Mouse (Mus musculus) cerebellum, adult (tissue): ENCODE measurements at regions not wholly inside any gene's neighbourhood (a gene's known extent, or its start where the extent isn't known, plus 50 kb on each side); places are given as distances from the start of the nearest gene placed in this dataset.
A peak's percentile ranks its signal among the peaks of the same experiment; 100 is the strongest.

Source experiments
- ATAC-seq: cut with Nextera tagmentation; 2 replicates; pipeline ENCODE4 v1.9.2; 2017; ENCODE audit warnings: mild to moderate bottlenecking, moderate library complexity, mixed read lengths; ENCODE audit not compliant: insufficient number of reproducible peaks, low FRiP score, low TSS enrichment

DNA sequence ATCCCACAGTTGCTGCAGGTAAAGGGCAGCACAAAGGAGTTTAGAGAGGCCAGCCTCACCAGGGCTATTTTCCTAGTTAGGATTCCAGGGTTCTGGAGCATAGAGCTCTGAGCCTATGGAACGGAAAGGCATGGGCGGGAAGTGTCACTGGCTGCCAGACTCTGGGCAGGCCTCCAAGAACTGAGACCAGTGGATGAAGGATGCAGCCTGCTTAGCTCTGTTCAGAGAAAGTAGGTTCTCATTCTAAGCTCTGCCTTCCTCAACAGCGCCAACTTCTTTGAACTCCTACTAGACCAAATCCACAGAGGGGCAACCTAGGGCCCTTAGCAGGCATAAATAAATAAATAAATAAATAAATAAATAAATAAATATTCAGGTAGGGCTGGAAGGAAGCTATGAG lies 80.1 kb upstream of the Foxq1 start:
- ATAC-seq = peak; percentile 33; the same call in 1 of the 2 replicates

GRCm38 (mm10) chr13:31477171-31477867 lies 78.6 kb upstream of the Foxq1 start:
- ATAC-seq = no peak

DNA sequence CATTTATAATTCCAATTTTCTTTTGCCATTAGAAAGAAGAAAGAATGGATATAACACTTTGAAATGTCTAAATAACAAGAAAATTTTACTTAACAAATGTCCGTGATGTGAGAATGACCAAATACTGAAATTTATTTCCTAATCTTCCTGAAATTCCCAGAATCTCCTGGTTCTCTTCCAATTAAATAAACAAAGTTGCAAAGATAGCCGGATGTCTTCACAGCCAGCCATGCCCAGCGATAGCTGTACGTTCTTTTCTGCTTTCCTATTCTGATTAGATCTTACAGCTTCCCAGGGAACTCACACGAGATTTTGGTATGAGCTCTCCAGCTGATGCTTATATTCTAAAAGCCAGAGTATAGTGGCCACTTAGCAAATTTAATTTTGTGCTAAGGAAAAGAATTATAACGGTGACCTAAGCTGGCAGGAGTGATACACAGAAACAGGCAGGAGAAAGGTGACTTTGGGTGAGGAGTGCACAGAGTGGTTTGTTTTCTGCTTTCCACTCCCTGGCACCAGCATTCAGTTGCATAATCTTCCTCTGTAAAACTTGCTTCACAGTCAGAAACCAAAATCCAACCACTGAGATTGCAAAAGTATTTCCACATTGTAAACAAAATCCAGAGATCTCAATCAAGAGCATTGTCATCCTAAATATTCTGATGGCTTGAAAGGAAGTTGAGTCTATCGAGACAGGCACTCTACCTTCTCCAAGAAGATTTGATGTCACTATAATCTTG lies 74.7 kb upstream of the Foxq1 start:
- no peak for ATAC-seq

DNA sequence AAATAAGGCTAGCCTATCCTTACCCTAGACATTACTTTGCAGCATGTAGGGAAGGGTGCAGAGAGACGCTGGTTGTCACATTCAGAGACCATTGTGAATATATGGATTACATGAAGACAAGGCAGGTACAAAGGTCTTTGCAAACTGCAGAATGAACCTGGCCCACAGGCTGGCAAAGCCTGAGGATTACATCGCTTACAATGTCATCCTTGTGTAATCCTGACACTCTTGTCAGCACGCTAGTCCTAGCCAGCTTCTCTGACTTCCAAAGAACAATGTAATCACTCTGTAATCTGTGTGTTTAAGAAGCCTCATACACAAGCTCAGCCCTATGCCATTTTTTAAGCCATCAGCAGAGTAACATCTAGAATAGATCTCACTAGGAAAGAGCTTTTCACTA lies 69.6 kb upstream of the Foxq1 start:
- ATAC-seq = no peak

GRCm38 (mm10) chr13:31488186-31488585 lies 67.7 kb upstream of the Foxq1 start:
- no peak for ATAC-seq

- no peak for ATAC-seq
These were observed 52.7 kb upstream of the Foxq1 start for GRCm38 (mm10) chr13:31503191-31503590.

GRCm38 (mm10) chr13:31503832-31504231 lies 52.1 kb upstream of the Foxq1 start:
- no peak for ATAC-seq

DNA sequence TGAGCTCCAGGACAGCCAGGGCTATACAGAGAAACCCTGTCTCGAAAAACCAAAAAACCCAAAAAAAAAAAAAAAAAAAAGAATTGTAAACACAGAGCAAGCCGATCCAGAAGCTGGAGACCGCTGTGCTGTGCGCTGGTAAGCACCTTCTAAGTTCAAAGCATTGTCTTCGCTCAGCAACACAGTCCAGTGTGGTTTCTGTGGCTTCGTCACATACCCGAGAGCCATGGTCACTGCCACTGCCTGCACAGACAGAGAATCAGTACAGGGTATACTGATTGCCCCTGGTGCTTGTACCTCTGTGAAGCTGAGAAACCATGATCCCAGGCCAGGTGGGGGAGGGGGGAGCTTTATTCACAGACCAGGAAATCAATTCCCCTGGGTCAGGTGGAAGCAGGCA lies 51.6 kb upstream of the Foxq1 start:
- no peak for ATAC-seq

- ATAC-seq = no peak
These were observed 50.5 kb upstream of the Foxq1 start for GRCm38 (mm10) chr13:31505386-31505785.
